Mouse (Mus musculus) inflammation-experienced regulatory T-cells, adult 6 months (primary cell): ENCODE results near the gene Mpdu1. TPM values are rescaled to one million over a fixed set of nuclear protein-coding genes. Genes with fewer than 3 reads are reported as not detected.
"Not testable (repeated sequence)": the region's sequence is repeated elsewhere in the genome, so short reads cannot be mapped to it uniquely, and the experiment has no call there.

Source experiments
- ATAC-seq: one replicate; pipeline ENCODE4 v1.8.0; 2017
- polyA plus RNA-seq, 3 experiments: library from polyadenylated mRNA; unstranded; fragments of 100-300 nt; shearing (Covaris generic); gene quantifications; one replicate each; pipeline ENCODE4 v1.2.1; 2017

Mpdu1 gene
- polyA plus RNA-seq, 3 experiments from 2014 or later, result 30.3 to 55.1 (median 52.5) TPM

GRCm38 (mm10) chr11:69663795-69664194 lies 1.4 kb upstream of the Mpdu1 start:
- no peak for ATAC-seq

DNA sequence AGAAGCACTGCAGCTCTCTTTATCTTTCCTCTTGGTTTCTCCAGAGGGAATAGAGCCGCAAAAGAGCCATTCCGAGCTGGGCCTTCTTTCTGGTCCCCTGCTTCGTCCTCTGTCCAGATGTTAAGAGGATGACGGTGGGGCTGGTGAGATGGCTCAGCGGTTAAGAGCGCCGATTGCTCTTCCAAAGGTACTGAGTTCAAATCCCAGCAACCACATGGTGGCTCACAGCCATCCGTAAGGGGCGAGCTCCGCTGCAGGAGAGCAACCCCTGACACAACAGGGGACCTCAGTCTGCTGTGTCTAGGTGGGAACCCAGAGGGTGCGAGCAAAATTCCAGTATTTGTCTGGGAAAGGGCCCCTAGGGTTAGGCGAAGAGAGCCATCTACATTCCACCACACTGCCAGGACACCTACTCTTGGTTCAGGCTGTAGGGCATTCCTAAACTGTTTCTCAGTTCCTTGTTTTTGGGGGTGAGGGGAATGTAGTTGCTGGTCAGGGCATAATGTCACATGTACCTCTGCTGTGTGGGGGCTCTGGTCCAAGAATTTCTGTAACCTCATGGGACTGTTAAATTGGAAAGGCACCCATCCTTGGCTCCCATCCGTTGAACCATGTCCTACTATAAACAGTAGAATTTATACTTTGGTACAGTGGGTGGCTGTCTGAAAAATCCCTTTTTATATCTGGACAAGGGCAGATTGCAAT lies 677 bp upstream of the Mpdu1 start:
- ATAC-seq, result no peak

- no peak for ATAC-seq
These were observed 1.1 kb downstream of the Mpdu1 start for GRCm38 (mm10) chr11:69661221-69661881.

DNA sequence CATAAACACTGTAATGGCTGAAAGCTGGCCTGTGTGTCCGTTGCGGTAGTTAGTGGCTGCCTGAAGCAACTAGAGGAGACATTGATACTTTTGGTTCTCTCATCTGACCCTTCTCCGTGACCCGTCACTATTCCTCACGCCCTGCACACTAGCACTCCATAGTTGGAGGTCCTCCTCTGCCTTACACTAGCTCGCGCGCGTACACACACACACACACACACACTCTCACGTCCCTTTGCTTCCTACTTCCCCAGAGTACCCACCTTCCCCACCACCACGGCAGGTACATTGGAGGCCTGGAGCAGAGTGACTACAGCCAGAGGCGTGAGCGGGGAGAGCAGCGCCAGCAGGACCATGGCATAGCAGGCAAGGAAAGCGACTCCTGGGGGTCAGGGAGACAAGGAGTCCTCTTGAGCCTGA lies 5.0 kb downstream of the Mpdu1 start:
- ATAC-seq, result no peak

GRCm38 (mm10) chr11:69656617-69657461 lies 5.6 kb downstream of the Mpdu1 start:
- peak; percentile 39 for ATAC-seq

DNA sequence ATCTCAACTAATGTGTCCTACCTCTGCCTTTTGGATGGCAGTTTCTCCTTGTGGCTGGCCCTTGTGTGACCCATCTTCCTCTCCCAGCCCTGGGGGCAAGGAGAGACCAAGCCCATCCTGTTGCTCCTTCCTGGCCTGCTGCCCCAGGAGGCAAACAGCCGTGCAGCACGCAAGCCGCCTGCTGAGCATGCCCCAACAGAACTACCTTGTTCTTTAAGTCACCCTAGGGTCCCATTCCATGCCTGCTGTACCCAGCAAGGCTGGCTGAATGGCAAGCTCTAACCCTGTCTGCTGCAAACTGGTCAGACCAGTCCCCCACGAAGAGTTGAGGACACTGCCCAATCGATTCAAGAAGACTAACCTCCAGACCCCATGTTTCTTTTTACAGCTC lies 6.4 kb downstream of the Mpdu1 start:
- no peak for ATAC-seq

DNA sequence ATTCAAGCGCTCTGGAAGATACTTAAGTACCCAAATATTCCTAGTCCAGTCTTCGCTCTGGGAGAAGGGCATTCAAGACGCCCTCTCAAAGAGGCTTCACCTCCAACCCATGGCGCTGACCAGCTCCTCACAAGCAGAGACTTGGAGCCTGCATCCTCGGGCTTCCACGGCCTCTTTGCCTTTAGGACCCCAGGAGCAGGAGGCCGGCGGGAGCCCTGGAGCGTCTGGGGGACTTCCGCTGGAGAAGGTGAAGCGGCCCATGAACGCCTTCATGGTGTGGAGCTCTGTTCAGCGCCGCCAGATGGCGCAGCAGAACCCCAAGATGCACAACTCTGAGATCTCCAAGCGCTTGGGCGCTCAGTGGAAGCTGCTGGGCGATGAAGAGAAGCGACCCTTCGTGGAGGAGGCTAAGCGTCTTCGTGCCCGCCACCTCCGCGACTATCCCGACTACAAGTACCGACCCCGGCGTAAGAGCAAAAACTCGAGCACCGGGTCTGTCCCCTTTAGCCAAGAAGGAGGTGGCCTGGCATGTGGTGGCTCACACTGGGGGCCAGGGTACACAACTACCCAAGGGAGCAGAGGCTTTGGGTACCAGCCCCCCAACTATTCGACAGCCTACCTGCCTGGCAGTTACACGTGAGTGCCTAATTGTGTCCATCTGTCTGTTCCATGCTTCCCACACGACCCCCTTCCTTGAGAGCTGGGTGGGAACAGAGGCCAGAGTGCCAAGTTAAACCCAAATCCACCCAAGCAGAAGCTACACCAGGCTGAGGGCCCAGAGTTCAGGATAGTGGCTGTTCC lies 7.0 kb downstream of the Mpdu1 start, which contains the start of gene Sox15:
Gene Sox15 (plus strand): TSS at position 51 of the 801 bp plus-strand sequence.
- ATAC-seq, result no peak

GRCm38 (mm10) chr11:69654760-69655159 lies 7.7 kb downstream of the Mpdu1 start:
- ATAC-seq, result no peak

GRCm38 (mm10) chr11:69653399-69653798 lies 9.0 kb downstream of the Mpdu1 start:
- no peak for ATAC-seq

- ATAC-seq, result no peak
These were observed 16.6 kb downstream of the Mpdu1 start for GRCm38 (mm10) chr11:69645860-69646259.

DNA sequence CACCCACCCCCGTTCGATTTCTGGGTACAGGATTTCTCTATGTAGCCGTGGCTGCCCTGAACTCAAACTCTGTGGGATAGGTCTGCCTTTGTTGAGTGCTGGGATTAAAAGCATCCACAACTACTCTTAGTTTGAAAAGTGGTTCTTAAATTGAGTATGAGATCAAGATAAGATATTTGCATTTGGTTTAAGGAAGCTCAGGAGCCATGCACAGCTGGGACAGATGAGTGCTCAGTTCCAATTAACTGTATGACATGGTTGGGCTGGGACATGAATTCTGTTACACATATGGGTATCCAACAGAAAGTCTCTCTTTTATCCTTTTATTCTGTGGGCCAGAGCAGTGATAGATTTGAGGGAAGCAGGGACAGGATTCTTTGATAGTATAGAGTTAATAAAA lies 27.0 kb downstream of the Mpdu1 start:
- ATAC-seq, result no peak

DNA sequence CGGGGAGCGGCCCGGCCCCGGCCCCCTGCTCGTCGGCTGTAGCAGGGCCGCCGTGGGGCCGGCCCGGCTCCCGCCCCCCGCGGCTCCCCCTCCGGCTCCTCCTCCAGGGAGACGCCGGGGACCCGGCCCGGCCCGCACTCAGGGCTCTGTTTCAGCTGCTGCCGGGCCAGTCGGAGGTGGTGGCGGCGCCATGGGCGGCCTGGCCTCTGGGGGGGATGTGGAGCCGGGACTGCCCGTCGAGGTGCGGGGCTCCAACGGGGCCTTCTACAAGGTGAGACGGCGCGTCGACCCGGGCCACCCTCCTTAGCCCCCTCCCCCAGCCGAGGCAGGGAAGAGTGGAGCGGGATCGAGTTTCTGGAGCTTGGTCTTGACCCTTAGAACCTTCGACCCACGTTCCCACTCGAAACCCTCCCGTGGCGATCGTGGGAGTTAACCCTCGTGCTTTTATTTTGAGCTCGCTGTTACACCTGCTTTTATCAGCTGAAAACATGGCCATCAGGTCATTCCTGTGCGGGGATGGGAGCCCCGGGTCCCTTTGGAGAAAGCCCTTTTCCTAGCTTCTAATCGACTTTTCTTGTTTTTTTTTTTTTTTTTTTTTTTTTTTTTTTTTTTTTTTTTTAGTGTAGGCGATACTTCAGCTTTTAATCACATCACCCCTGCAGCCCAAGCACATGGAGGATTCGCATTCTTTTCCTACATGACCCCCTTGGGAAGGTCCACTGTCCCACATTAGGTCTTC lies 29.1 kb downstream of the Mpdu1 start:
- peak; percentile 26 for ATAC-seq

- ATAC-seq, result peak; percentile 92
These were observed 30.0 kb downstream of the Mpdu1 start, which contains the start of gene Fxr2 for GRCm38 (mm10) chr11:69632284-69633089. Gene Fxr2 (plus strand): TSS chr11:69632990.

- ATAC-seq, result no peak
These were observed 32.6 kb downstream of the Mpdu1 start for GRCm38 (mm10) chr11:69629802-69630201.

DNA sequence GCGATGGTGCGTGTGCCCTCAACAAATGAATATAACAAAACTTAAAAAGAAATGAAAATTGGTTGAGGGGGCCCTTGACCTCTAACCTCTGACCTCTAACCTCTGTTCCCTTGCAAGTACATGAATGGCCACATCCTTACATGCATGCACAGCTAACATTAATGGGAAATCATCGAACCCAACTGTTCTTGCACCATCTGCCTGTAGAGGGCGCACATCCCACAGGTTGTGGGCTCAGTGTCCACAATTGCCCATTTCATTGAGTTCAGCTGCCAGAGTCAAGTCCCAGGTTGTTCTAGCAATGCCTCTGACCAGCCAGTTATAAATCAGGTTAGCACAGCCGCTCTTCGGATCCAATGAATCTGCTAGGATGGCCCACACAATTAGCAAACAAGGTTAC lies 34.2 kb downstream of the Mpdu1 start:
- no peak for ATAC-seq

GRCm38 (mm10) chr11:69624339-69624738 lies 38.1 kb downstream of the Mpdu1 start:
- not testable (repeated sequence) for ATAC-seq

GRCm38 (mm10) chr11:69623006-69623405 lies 39.4 kb downstream of the Mpdu1 start:
- no peak for ATAC-seq

- no peak for ATAC-seq
These were observed 40.0 kb downstream of the Mpdu1 start for GRCm38 (mm10) chr11:69622406-69622805.

- no peak for ATAC-seq
These were observed 40.7 kb downstream of the Mpdu1 start, which contains the start of gene Sat2 for GRCm38 (mm10) chr11:69621571-69622268. Gene Sat2 (plus strand): TSS chr11:69622024.
